In the genomic region with DNA sequence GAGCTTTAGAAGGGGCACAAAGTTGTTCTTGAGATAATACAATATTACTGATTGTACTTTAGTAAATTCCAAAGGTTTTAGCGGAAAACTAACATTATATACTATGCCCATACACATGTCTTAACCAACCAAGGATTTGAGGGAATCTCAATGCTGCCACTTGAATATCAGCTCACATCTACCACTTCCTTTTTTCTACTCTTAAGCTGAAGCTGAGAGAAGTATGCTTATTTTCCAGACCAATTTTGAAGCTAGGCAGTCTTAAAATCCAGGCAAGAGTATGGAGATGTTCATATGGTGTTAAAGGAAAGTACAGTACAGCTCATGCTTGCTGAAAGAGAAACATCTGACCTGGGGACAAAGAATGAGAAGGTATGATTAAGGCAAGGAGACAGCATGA, we compare ENCODE assay signal across 26 mouse cellular contexts.
"Had no signal": no experiment of that assay in that cellular context is flagged by ENCODE, and none has a peak within 500 bp of the region (broad histone marks: within the 10 kb centered on the region; RNA-seq: fewer than 3 reads in every experiment).

No protein-coding gene starts in this region.

- H3K9me3 ChIP-seq: embryonic facial prominence, embryonic 10.5 days; embryonic facial prominence, embryonic 12.5 days; embryonic facial prominence, embryonic 13.5 days; embryonic facial prominence, embryonic 15.5 days; forebrain, embryonic 10.5 days; forebrain, embryonic 12.5 days; forebrain, embryonic 13.5 days; forebrain, embryonic 15.5 days had no signal

- H3K27ac ChIP-seq: embryonic facial prominence, embryonic 10.5 days; embryonic facial prominence, embryonic 12.5 days; embryonic facial prominence, embryonic 13.5 days; embryonic facial prominence, embryonic 15.5 days; forebrain, embryonic 10.5 days; forebrain, embryonic 12.5 days; forebrain, embryonic 13.5 days; forebrain, embryonic 15.5 days; gastrocnemius, adult 2 months; heart, adult 2 months had no signal

- H3K4me1 ChIP-seq: embryonic facial prominence, embryonic 12.5 days; embryonic facial prominence, embryonic 13.5 days; embryonic facial prominence, embryonic 15.5 days had no signal

- DNase-seq: cerebellum, adult 9-11 months; cerebellum, postnatal 10 days; cerebellum, postnatal 14 days; cerebellum, postnatal 25 days; cerebellum, postnatal 36 days; embryo, embryonic 11 days; forebrain, postnatal 0 days; gastrocnemius, adult 2 months; gastrocnemius, postnatal 10 days; gastrocnemius, postnatal 14 days; gastrocnemius, postnatal 25 days; gastrocnemius, postnatal 36 days; heart, adult 11 months; heart, adult 18-20 months; heart, adult 2 months had no signal

- H3K4me2 ChIP-seq: embryonic facial prominence, embryonic 12.5 days; embryonic facial prominence, embryonic 13.5 days; embryonic facial prominence, embryonic 15.5 days; forebrain, embryonic 12.5 days; forebrain, embryonic 13.5 days; forebrain, embryonic 15.5 days had no signal

- H3K4me3 ChIP-seq: embryonic facial prominence, embryonic 10.5 days; embryonic facial prominence, embryonic 12.5 days; embryonic facial prominence, embryonic 13.5 days; embryonic facial prominence, embryonic 15.5 days; erythroblast, embryonic 14.5 days; forebrain, embryonic 10.5 days; forebrain, embryonic 12.5 days; forebrain, embryonic 13.5 days; forebrain, embryonic 15.5 days; gastrocnemius, adult 2 months; heart, adult 2 months had no signal

- H3K27me3 ChIP-seq: embryonic facial prominence, embryonic 12.5 days; embryonic facial prominence, embryonic 13.5 days; embryonic facial prominence, embryonic 15.5 days; forebrain, embryonic 12.5 days; forebrain, embryonic 13.5 days; forebrain, embryonic 15.5 days had no signal

- H3K36me3 ChIP-seq: embryonic facial prominence, embryonic 10.5 days; embryonic facial prominence, embryonic 12.5 days; embryonic facial prominence, embryonic 13.5 days; embryonic facial prominence, embryonic 15.5 days; forebrain, embryonic 10.5 days; forebrain, embryonic 12.5 days; forebrain, embryonic 15.5 days had no signal

- ATAC-seq: forebrain, embryonic 13.5 days; forebrain, embryonic 14.5 days; forebrain, embryonic 15.5 days; forebrain, embryonic 16.5 days; forebrain, postnatal 0 days had no signal

- H3K9ac ChIP-seq: embryonic facial prominence, embryonic 12.5 days; embryonic facial prominence, embryonic 13.5 days; embryonic facial prominence, embryonic 15.5 days; forebrain, embryonic 12.5 days; forebrain, embryonic 13.5 days; forebrain, embryonic 15.5 days; forebrain, postnatal 0 days had no signal
